In the genomic region with DNA sequence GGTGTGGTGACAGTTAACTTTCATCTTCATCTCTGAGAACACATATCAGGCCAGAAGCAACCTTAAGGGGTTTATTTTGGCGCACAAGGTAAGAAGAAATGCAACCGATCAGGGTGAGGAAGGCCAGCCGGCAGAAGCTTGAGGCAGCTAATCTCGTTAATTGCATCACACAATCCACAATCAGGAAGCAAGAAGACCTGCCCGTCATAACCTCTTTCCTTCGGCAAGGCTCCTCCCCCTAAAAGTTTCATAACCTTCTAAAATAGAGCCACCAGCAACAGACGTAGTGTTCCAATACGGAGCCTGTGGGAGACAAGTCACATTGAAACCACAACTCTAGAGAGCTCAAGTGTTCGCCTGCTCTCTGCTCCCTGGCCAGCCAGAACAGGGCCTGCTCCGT, we compare ENCODE assay signal across 24 mouse cellular contexts.
"Had no signal": no experiment of that assay in that cellular context is flagged by ENCODE, and none has a peak within 500 bp of the region (broad histone marks: within the 10 kb centered on the region; RNA-seq: fewer than 3 reads in every experiment).

No protein-coding gene starts in this region.

- H3K36me3 ChIP-seq: lung, embryonic 15.5 days; midbrain, embryonic 10.5 days; midbrain, embryonic 13.5 days; stomach, embryonic 15.5 days had no signal

- H3K4me1 ChIP-seq: lung, embryonic 15.5 days; midbrain, embryonic 10.5 days; midbrain, embryonic 13.5 days; stomach, embryonic 15.5 days had no signal

- H3K4me2 ChIP-seq: liver, embryonic 11.5 days; lung, embryonic 15.5 days; midbrain, embryonic 13.5 days; stomach, embryonic 15.5 days had no signal

- DNase-seq: kidney, adult 18-20 months; kidney, adult 9 months; kidney, postnatal 36 days; layer of hippocampus, postnatal 36 days; lung, adult 18-20 months; lung, postnatal 10 days; lung, postnatal 4 days; right cerebral cortex, adult 18-20 months; right cerebral cortex, postnatal 14 days; spleen, adult 18-20 months; thymus, adult 2 months; thymus, postnatal 14 days; thymus, postnatal 4 days had no signal

- H3K27me3 ChIP-seq: lung, embryonic 15.5 days; megakaryocyte, embryonic 14.5 days; midbrain, embryonic 13.5 days; stomach, embryonic 15.5 days had no signal

- H3K9me3 ChIP-seq: lung, embryonic 15.5 days; midbrain, embryonic 10.5 days; midbrain, embryonic 13.5 days; stomach, embryonic 15.5 days had no signal

- H3K9ac ChIP-seq: liver, embryonic 14.5 days; lung, embryonic 15.5 days; midbrain, embryonic 13.5 days; stomach, embryonic 15.5 days had no signal

- ATAC-seq: intestine, embryonic 16.5 days; midbrain, embryonic 13.5 days; midbrain, embryonic 16.5 days had no signal

- H3K4me3 ChIP-seq: left cerebral cortex, adult 2 months; lung, embryonic 15.5 days; megakaryocyte, embryonic 14.5 days; midbrain, embryonic 10.5 days; midbrain, embryonic 13.5 days; stomach, embryonic 15.5 days had no signal

- H3K27ac ChIP-seq: kidney, postnatal 0 days; left cerebral cortex, adult 2 months; liver, embryonic 14.5 days; lung, embryonic 15.5 days; midbrain, embryonic 10.5 days; midbrain, embryonic 13.5 days; stomach, embryonic 15.5 days had no signal
